Mouse (Mus musculus) C2C12 (cell line): ENCODE data around the gene A630023A22Rik.

Experiments used
- CTCF ChIP-seq: IDR thresholded peaks from one replicate; pipeline ENCODE4 v1.5.1; 2011; ENCODE audit not compliant: control insufficient read depth, insufficient read depth, insufficient read length
- FOSL1 ChIP-seq: IDR thresholded peaks from one replicate; pipeline ENCODE4 v1.8.0; 2011; ENCODE audit warnings: mild to moderate bottlenecking, low read length; ENCODE audit not compliant: poor library complexity, insufficient read depth, severe bottlenecking
- MAX ChIP-seq: IDR thresholded peaks from one replicate; pipeline ENCODE4 v1.6.1; 2011; ENCODE audit warnings: mild to moderate bottlenecking, control low read depth
- MYOG ChIP-seq: IDR thresholded peaks from one replicate; pipeline ENCODE4 v1.6.1; 2011; ENCODE audit not compliant: control insufficient read depth, insufficient read length; ENCODE audit errors: extremely low read depth

- no peak for TF ChIP-seq MAX
- TF ChIP-seq MYOG: no peak
- TF ChIP-seq FOSL1: no peak
- no peak for TF ChIP-seq CTCF
Observed at GRCm38 (mm10) chr14:34002358-34002757, 100.2 kb downstream of the A630023A22Rik start.
